In genomic region chr17:26510146-26511045, GRCm38 (mm10) we compare ENCODE assay signal across 15 mouse cellular contexts. TPM values are rescaled to one million over a fixed set of nuclear protein-coding genes. Genes with fewer than 3 reads are reported as not detected.
DNase-seq lines count a peak whose midpoint lies in the region; ATAC-seq and TF ChIP-seq lines count a peak whose summit lies in the region.
"Had no signal": no experiment of that assay in that cellular context is flagged by ENCODE, and none has a peak within 500 bp of the region (broad histone marks: within the 10 kb centered on the region; RNA-seq: fewer than 3 reads in every experiment).

No protein-coding gene starts in this region.

- no peak overlapping the region for H3K27ac ChIP-seq in liver, embryonic 11.5 days (ENCODE audit: low read depth, low read length)
- peak overlapping the region; percentile 38 for H3K27ac ChIP-seq in embryonic fibroblast, embryonic 13.5 days (ENCODE audit: insufficient read depth, low read length)
- H3K27ac ChIP-seq in stomach, embryonic 14.5 days (ENCODE audit: low read length), result peak overlapping the region; percentile 39; the same call in 1 of the 2 replicates

- peaks cover 86% of the 10 kb centered on the region for H3K4me1 ChIP-seq in erythroblast, embryonic 14.5 days (ENCODE audit: control insufficient read depth)
- H3K4me1 ChIP-seq in liver, embryonic 11.5 days (replicated peaks; ENCODE audit: control insufficient read depth, insufficient read depth, low read length), result peaks cover 64% of the 10 kb centered on the region
- peaks cover 23% of the 10 kb centered on the region for H3K4me1 ChIP-seq in embryonic fibroblast, embryonic 13.5 days (ENCODE audit: control insufficient read depth, insufficient read depth, low read length)
- peaks cover 22% of the 10 kb centered on the region for H3K4me1 ChIP-seq in stomach, embryonic 14.5 days (ENCODE audit: control insufficient read depth, insufficient read depth, low read length)

- peak overlapping the region; percentile 8 for H3K4me3 ChIP-seq in erythroblast, embryonic 14.5 days (replicated peaks)
- H3K4me3 ChIP-seq in liver, embryonic 11.5 days (ENCODE audit: low read depth, low read length), result no peak overlapping the region
- no peak overlapping the region for H3K4me3 ChIP-seq in embryonic fibroblast, embryonic 13.5 days (ENCODE audit: insufficient read depth, low read length)
- H3K4me3 ChIP-seq in stomach, embryonic 14.5 days (ENCODE audit: low read depth, low read length), result no peak overlapping the region
- H3K4me3 ChIP-seq: hindbrain, embryonic 15.5 days; limb, embryonic 15.5 days; neural tube, embryonic 15.5 days; stomach, embryonic 15.5 days had no signal

- H3K36me3 ChIP-seq in erythroblast, embryonic 14.5 days (ENCODE audit: control insufficient read depth), result peaks cover 44% of the 10 kb centered on the region
- 0 out of 2 replicates have a peak, but pooled peaks cover 3% of the 10 kb centered on the region for H3K36me3 ChIP-seq in liver, embryonic 11.5 days (ENCODE audit: control insufficient read depth, insufficient read depth, low read length)
- H3K36me3 ChIP-seq in stomach, embryonic 14.5 days (ENCODE audit: control insufficient read depth, insufficient read depth, low read length), result no peaks in the 10 kb centered on the region
- H3K36me3 ChIP-seq: stomach, embryonic 15.5 days had no signal

- WGBS in liver, embryonic 11.5 days, result 74% methylated on average over 15 of the region's 15 CpGs
- 75% methylated on average over 15 of the region's 15 CpGs for WGBS in stomach, embryonic 14.5 days

- no peak for TF ChIP-seq CTCF in embryonic fibroblast, embryonic 13.5 days (IDR thresholded peaks at IDR 0.05; ENCODE audit: borderline replicate concordance, insufficient read depth, low read length)

- no peak for TF ChIP-seq POLR2A in embryonic fibroblast, embryonic 13.5 days (IDR thresholded peaks at IDR 0.05; ENCODE audit: low read depth, low read length)

- no peak overlapping the region for H3K9ac ChIP-seq in liver, embryonic 11.5 days (ENCODE audit: low read depth, low read length)
- no peak overlapping the region for H3K9ac ChIP-seq in stomach, embryonic 14.5 days (replicated peaks; ENCODE audit: low read depth, low read length)
- H3K9ac ChIP-seq: hindbrain, embryonic 15.5 days; limb, embryonic 15.5 days; neural tube, embryonic 15.5 days; stomach, embryonic 15.5 days had no signal

- no peaks in the 10 kb centered on the region for H3K27me3 ChIP-seq in erythroblast, embryonic 14.5 days (ENCODE audit: control insufficient read depth)
- H3K27me3 ChIP-seq in liver, embryonic 11.5 days (replicated peaks; ENCODE audit: control insufficient read depth, insufficient read depth, low read length), result no peaks in the 10 kb centered on the region
- no peaks in the 10 kb centered on the region for H3K27me3 ChIP-seq in stomach, embryonic 14.5 days (ENCODE audit: control insufficient read depth, insufficient read depth, low read length)
- H3K27me3 ChIP-seq: hindbrain, embryonic 15.5 days; limb, embryonic 15.5 days; neural tube, embryonic 15.5 days; stomach, embryonic 15.5 days had no signal

- H3K4me2 ChIP-seq in liver, embryonic 11.5 days, result no peak overlapping the region
- no peak overlapping the region for H3K4me2 ChIP-seq in stomach, embryonic 14.5 days (replicated peaks; ENCODE audit: low read depth, low read length)
- H3K4me2 ChIP-seq: hindbrain, embryonic 15.5 days; limb, embryonic 15.5 days; neural tube, embryonic 15.5 days had no signal

- no peaks in the 10 kb centered on the region for H3K9me3 ChIP-seq in erythroblast, embryonic 14.5 days (ENCODE audit: control insufficient read depth, low read length)
- H3K9me3 ChIP-seq in liver, embryonic 11.5 days (ENCODE audit: control insufficient read depth, low read length), result no peaks in the 10 kb centered on the region
- no peaks in the 10 kb centered on the region for H3K9me3 ChIP-seq in stomach, embryonic 14.5 days (ENCODE audit: control insufficient read depth, low read depth, low read length)
- H3K9me3 ChIP-seq: hindbrain, embryonic 15.5 days; limb, embryonic 15.5 days; neural tube, embryonic 15.5 days; stomach, embryonic 15.5 days had no signal

- no peak for ATAC-seq in erythroblast, adult 5-6 weeks (replicated peaks; ENCODE audit: low FRiP score, poor library complexity, severe bottlenecking)
- ATAC-seq in liver, embryonic 11.5 days (replicated peaks; ENCODE audit: low FRiP score), result no peak
- no peak for ATAC-seq in stomach, embryonic 14.5 days (ENCODE audit: insufficient number of reproducible peaks, insufficient read depth, low FRiP score, low read depth)
- ATAC-seq in megakaryocyte, adult 5-6 weeks (ENCODE audit: poor library complexity, severe bottlenecking), result no peak

- peak; percentile 19 for DNase-seq in liver
- no peak for DNase-seq in liver, embryonic 11.5 days (ENCODE audit: low spot score)
- DNase-seq in urinary bladder, adult 18-20 months (ENCODE audit: low spot score in 2 of 2), result no peak
- DNase-seq: cerebellum, postnatal 36 days; gastrocnemius, postnatal 10 days; midbrain, embryonic 14.5 days had no signal

RNA-seq across cellular contexts. Expression of gene Ergic1, which starts 50.9 kb away (rescaled TPM):
- polyA plus RNA-seq in erythroblast, embryonic 14.5 days (2012), result 0.23 and 0.28 TPM in 2 replicates
- total RNA-seq in erythroblast, adult 5-6 weeks (2015; ENCODE audit: low replicate concordance), result 23.4 and 26.1 TPM in 2 replicates
- total RNA-seq in erythroblast, adult 5-6 weeks (2017; ENCODE audit: low replicate concordance), result 2.1 and 10.3 TPM in 2 replicates
- polyA plus RNA-seq in liver, embryonic 11.5 days (2014; fragmentation: Nextera tagmentation; extraction: Ambion mirVana), result 89.5 and 96.1 TPM in 2 replicates
- polyA plus RNA-seq in embryonic fibroblast, embryonic 13.5 days (2011; ENCODE audit: insufficient read length, low read depth, missing spikeins), result 376 and 420 TPM in 2 replicates
- 133 and 142 TPM in 2 replicates for polyA plus RNA-seq in stomach, embryonic 14.5 days (2014; fragmentation: Nextera tagmentation; extraction: Ambion mirVana)
- total RNA-seq in megakaryocyte, adult 5-6 weeks (2015), result 18.9 and 22.1 TPM in 2 replicates
- total RNA-seq in megakaryocyte, adult 5-6 weeks (2017), result 9.6 and 16.3 TPM in 2 replicates

RNA-seq across cellular contexts. Expression of gene Dusp1, which starts 51.5 kb away (rescaled TPM):
- 107 and 129 TPM in 2 replicates for polyA plus RNA-seq in erythroblast, embryonic 14.5 days (2012)
- 54.8 and 66.0 TPM in 2 replicates for total RNA-seq in erythroblast, adult 5-6 weeks (2015; ENCODE audit: low replicate concordance)
- 9.5 and 13.1 TPM in 2 replicates for total RNA-seq in erythroblast, adult 5-6 weeks (2017; ENCODE audit: low replicate concordance)
- polyA plus RNA-seq in liver, embryonic 11.5 days (2014; fragmentation: Nextera tagmentation; extraction: Ambion mirVana), result 18.6 and 22.7 TPM in 2 replicates
- polyA plus RNA-seq in embryonic fibroblast, embryonic 13.5 days (2011; ENCODE audit: insufficient read length, low read depth, missing spikeins), result 36.3 and 60.1 TPM in 2 replicates
- 16.2 and 21.0 TPM in 2 replicates for polyA plus RNA-seq in stomach, embryonic 14.5 days (2014; fragmentation: Nextera tagmentation; extraction: Ambion mirVana)
- total RNA-seq in megakaryocyte, adult 5-6 weeks (2015), result 265 and 280 TPM in 2 replicates
- 58.9 and 72.1 TPM in 2 replicates for total RNA-seq in megakaryocyte, adult 5-6 weeks (2017)

Comparison
In these comparisons a context has a peak if more than half of its experiments do, and no peak if none do; other contexts are left out.
1. RNA of gene Ergic1, which starts 50.9 kb away (polyA plus RNA-seq): 376 to 420 TPM in embryonic fibroblast, embryonic 13.5 days, 133 to 142 TPM in stomach, embryonic 14.5 days and 89.5 to 96.1 TPM in liver, embryonic 11.5 days; 0.23 to 0.28 TPM in erythroblast, embryonic 14.5 days; every median in the first group is over 10 times any median in the second.